Mouse (Mus musculus) intestine, embryonic 15.5 days (tissue): ENCODE results near the gene Wwox. TPM values are rescaled to one million over a fixed set of nuclear protein-coding genes. Genes with fewer than 3 reads are reported as not detected.

Experiments
- ATAC-seq: fragments of 200-750 bp; cut with Nextera tagmentation; 2 replicates; pipeline ENCODE4 v1.8.0; 2017; ENCODE audit warnings: moderate TSS enrichment, moderate library complexity
- H3K27ac ChIP-seq: fragments of 300-500 bp; sonication (generic); 2 replicates; pipeline ENCODE4 v1.5.1; 2015; ENCODE audit warnings: mild to moderate bottlenecking, inconsistent platforms
- H3K27me3 ChIP-seq: fragments of 300-500 bp; sonication (generic); replicated peaks from 2 replicates; pipeline ENCODE4 v1.6.1; 2015; ENCODE audit warnings: inconsistent platforms
- H3K36me3 ChIP-seq: fragments of 300-500 bp; sonication (generic); 2 replicates; pipeline ENCODE4 v1.6.1; 2015; ENCODE audit warnings: inconsistent platforms
- H3K4me1 ChIP-seq: fragments of 300-500 bp; sonication (generic); replicated peaks from 2 replicates; pipeline ENCODE4 v1.6.1; 2015; ENCODE audit warnings: inconsistent platforms
- H3K4me2 ChIP-seq: fragments of 300-500 bp; sonication (generic); replicated peaks from 2 replicates; pipeline ENCODE4 v1.6.1; 2015; ENCODE audit warnings: mild to moderate bottlenecking, inconsistent platforms
- H3K4me3 ChIP-seq: fragments of 300-500 bp; sonication (generic); replicated peaks from 2 replicates; pipeline ENCODE4 v1.5.1; 2015; ENCODE audit warnings: inconsistent platforms
- H3K9ac ChIP-seq: fragments of 300-500 bp; sonication (generic); 2 replicates; pipeline ENCODE4 v1.6.1; 2015; ENCODE audit warnings: inconsistent platforms
- H3K9me3 ChIP-seq: fragments of 300-500 bp; sonication (generic); 2 replicates; pipeline ENCODE4 v1.6.1; 2016; ENCODE audit warnings: inconsistent platforms
- WGBS: fragments of 180-500 bp; shearing (Covaris S2); methylation state at CpG from one replicate; pipeline ENCODE4 v1.1.7; 2015; 5-methylcytosine and 5-hydroxymethylcytosine counted together
- polyA plus RNA-seq: library from polyadenylated mRNA; unstranded; fragments of >200 nt; fragmentation: Nextera tagmentation; extraction: Ambion mirVana; gene quantifications from 2 replicates; pipeline ENCODE4 v1.2.1, GENCODE M21; 2015

The Wwox gene
- polyA plus RNA-seq, 1 experiment from 2014 or later: 11.6 TPM

- Histone ChIP-seq H3K4me1 (0 out of 2 replicates have a peak, but pooled peaks cover 10% of the 10 kb centered on the region), H3K4me2 (no peak overlapping the region), H3K9ac (no peak overlapping the region), H3K27ac (no peak overlapping the region), H3K4me3 (no peak overlapping the region), H3K9me3 (no peaks in the 10 kb centered on the region), H3K27me3 (no peaks in the 10 kb centered on the region), H3K36me3 (no peaks in the 10 kb centered on the region)
- no peak for ATAC-seq
- WGBS: 70% methylated on average over 8 of the region's 8 CpGs
Observed at GRCm38 (mm10) chr8:115156142-115156541, 716.7 kb downstream of the Wwox start.

- Histone ChIP-seq H3K9ac (no peak overlapping the region), H3K4me1 (peaks cover 15% of the 10 kb centered on the region)
- ATAC-seq: no peak
Observed at GRCm38 (mm10) chr8:115157977-115158720, 718.7 kb downstream of the Wwox start.

GRCm38 (mm10) chr8:115158721-115159111 is 719.3 kb downstream of the Wwox start:
- H3K4me2 ChIP-seq: peak overlapping the region; percentile 72
- H3K9me3 ChIP-seq: no peaks in the 10 kb centered on the region
- WGBS: 9% methylated on average over 8 of the region's 8 CpGs
- no peaks in the 10 kb centered on the region for H3K27me3 ChIP-seq
- H3K9ac ChIP-seq: peak overlapping the region; percentile 13; the same call in 1 of the 2 replicates
- peaks cover 15% of the 10 kb centered on the region for H3K4me1 ChIP-seq
- H3K36me3 ChIP-seq: no peaks in the 10 kb centered on the region
- H3K4me3 ChIP-seq: peak overlapping the region; percentile 35; the same call in 1 of the 2 replicates
- peak; percentile 42 for ATAC-seq
- H3K27ac ChIP-seq: peak overlapping the region; percentile 58; the same call in 1 of the 2 replicates

More at GRCm38 (mm10) chr8:115157977-115158720, 718.7 kb downstream of the Wwox start:
- no peak overlapping the region for H3K4me3 ChIP-seq
- H3K36me3 ChIP-seq: no peaks in the 10 kb centered on the region
- no peaks in the 10 kb centered on the region for H3K27me3 ChIP-seq
- H3K27ac ChIP-seq: no peak overlapping the region
- no peak overlapping the region for H3K4me2 ChIP-seq
- 58% methylated on average over 12 of the region's 12 CpGs for WGBS
- no peaks in the 10 kb centered on the region for H3K9me3 ChIP-seq

- H3K4me2 ChIP-seq: peak overlapping the region; percentile 72
- peak overlapping the region; percentile 58 for H3K27ac ChIP-seq
- no peaks in the 10 kb centered on the region for H3K36me3 ChIP-seq
- no peaks in the 10 kb centered on the region for H3K27me3 ChIP-seq
- peak overlapping the region; percentile 35; the same call in 1 of the 2 replicates for H3K4me3 ChIP-seq
- H3K4me1 ChIP-seq: peaks cover 15% of the 10 kb centered on the region
- H3K9ac ChIP-seq: peak overlapping the region; percentile 13; the same call in 1 of the 2 replicates
- peak; percentile 23; the same call in 1 of the 2 replicates for ATAC-seq
- H3K9me3 ChIP-seq: no peaks in the 10 kb centered on the region
- WGBS: 13% methylated on average over 18 of the region's 18 CpGs
Observed at GRCm38 (mm10) chr8:115159208-115159607, 719.8 kb downstream of the Wwox start.

DNA sequence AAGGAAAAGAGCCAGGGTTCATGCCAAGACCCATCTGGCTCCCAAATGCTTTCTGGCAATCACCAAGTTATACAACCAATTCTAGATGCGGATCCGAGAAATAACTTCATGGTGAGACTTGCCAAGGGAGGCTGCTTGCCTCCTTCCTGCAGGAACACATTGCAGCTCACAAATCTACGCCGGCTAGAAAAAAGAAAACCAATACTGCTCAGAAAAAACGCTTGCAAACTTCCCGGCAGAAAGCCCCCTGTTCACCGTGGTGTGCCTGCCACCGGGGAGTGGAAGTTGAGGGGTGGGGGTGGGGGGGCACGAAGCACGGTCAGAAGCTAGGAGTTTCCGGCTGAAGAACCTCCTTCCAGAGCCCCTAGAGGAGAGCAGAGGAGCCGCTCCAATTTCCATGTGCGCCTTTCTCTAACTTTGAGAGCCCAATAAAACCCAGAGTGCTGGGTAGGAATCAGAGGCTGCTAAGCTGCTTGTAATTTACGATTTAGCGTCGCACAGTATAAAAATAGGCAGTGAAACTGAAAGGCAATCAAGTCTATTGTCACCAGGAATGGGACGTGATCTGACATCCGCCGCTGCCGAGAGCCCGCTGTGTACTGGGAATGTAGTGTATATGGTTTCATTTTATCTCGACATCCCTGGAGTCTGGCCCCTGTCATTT is 720.4 kb downstream of the Wwox start:
- ATAC-seq: peak; percentile 55
- peak overlapping the region; percentile 43; the same call in 1 of the 2 replicates for H3K9ac ChIP-seq

GRCm38 (mm10) chr8:115160407-115160806 is 721.0 kb downstream of the Wwox start:
- H3K4me3 ChIP-seq: peak overlapping the region; percentile 35
- H3K4me1 ChIP-seq: peaks cover 15% of the 10 kb centered on the region
- no peaks in the 10 kb centered on the region for H3K27me3 ChIP-seq
- no peaks in the 10 kb centered on the region for H3K36me3 ChIP-seq
- no peaks in the 10 kb centered on the region for H3K9me3 ChIP-seq
- H3K27ac ChIP-seq: no peak overlapping the region
- WGBS: 88% methylated on average over 5 of the region's 5 CpGs
- ATAC-seq: no peak
- no peak overlapping the region for H3K9ac ChIP-seq
- peak overlapping the region; percentile 72 for H3K4me2 ChIP-seq

More for the DNA sequence above, 720.4 kb downstream of the Wwox start:
- WGBS: 6% methylated on average over 22 of the region's 22 CpGs
- Histone ChIP-seq H3K9me3 (no peaks in the 10 kb centered on the region), H3K4me2 (peak overlapping the region; percentile 72), H3K36me3 (no peaks in the 10 kb centered on the region), H3K27ac (no peak overlapping the region), H3K27me3 (no peaks in the 10 kb centered on the region), H3K4me1 (peaks cover 15% of the 10 kb centered on the region), H3K4me3 (peak overlapping the region; percentile 35)

DNA sequence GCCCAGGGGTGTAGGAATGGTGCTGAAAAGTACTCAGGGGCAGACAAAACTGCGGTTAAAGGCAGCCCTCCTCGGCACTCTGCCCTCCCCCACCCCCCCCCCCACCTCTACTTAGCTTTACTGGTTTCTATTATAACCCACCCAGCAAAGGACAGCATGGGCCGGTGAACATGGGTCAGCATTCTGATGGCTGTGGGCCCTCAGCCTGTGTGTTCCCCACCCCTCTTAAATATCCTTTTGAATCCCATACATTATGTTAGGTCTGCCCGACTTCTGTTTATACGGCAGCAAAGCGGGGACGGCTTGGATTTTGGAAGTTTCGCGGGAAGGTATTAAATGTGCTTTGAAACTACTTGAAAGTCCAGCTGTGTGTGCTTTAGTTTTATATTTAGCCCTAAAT is 722.1 kb downstream of the Wwox start:
- H3K4me3 ChIP-seq: no peak overlapping the region
- no peak for ATAC-seq
- no peak overlapping the region for H3K4me2 ChIP-seq
- no peak overlapping the region for H3K9ac ChIP-seq
- H3K27ac ChIP-seq: no peak overlapping the region
- H3K27me3 ChIP-seq: no peaks in the 10 kb centered on the region
- H3K4me1 ChIP-seq: peaks cover 15% of the 10 kb centered on the region
- H3K36me3 ChIP-seq: no peaks in the 10 kb centered on the region
- H3K9me3 ChIP-seq: no peaks in the 10 kb centered on the region
- WGBS: 59% methylated on average over 9 of the region's 9 CpGs

DNA sequence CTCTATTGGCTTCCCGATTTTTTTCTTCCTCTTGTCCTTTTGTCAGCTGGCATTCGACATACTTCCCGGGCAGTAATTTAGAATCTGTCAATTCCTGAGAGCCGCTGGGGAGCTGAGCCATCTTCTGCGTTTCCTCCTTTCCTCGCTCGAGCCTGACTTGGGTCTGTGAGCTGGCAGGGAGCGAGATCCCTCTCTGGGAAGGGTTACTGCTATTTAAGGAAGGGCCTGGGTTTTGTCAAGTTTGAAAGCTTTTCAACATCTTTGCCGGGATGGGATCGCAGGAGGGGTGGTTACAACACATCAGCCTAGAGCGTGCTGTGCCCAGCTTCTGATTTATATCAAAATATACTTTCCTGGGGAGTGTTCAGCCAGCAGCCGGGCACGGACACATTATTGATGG is 725.4 kb downstream of the Wwox start:
- Histone ChIP-seq H3K4me2 (0 out of 2 replicates have a peak overlapping the region, but pooled peaks have one; percentile 17), H3K4me1 (peaks cover 8% of the 10 kb centered on the region), H3K27ac (no peak overlapping the region), H3K9me3 (no peaks in the 10 kb centered on the region), H3K4me3 (no peak overlapping the region), H3K9ac (no peak overlapping the region), H3K27me3 (no peaks in the 10 kb centered on the region), H3K36me3 (no peaks in the 10 kb centered on the region)
- WGBS: 15% methylated on average over 13 of the region's 13 CpGs
- peak; percentile 50; the same call in 1 of the 2 replicates for ATAC-seq

DNA sequence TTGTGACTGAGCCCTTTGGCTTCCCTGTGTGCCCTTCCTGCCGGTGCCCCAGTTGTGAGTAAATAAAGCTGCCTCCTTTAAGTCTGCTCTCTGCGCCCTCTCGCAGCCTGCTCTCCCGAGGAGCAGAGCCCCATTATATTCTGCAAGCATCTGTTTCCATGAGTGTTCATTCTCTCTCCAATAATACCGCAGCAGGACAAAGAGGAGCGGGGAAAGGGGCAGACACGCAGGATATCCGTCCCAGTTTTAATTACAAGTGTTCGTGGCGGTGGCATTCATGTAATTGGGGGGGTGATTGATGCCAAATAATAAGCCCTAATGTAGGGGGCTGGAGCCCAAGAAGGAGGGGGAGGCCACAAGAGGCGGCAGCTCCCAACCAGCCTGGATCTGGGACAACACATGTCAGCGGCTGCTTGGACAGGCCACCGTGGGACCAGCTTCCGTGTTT is 734.2 kb downstream of the Wwox start:
- H3K4me3 ChIP-seq: no peak overlapping the region
- H3K27ac ChIP-seq: no peak overlapping the region
- no peak for ATAC-seq
- H3K9me3 ChIP-seq: no peaks in the 10 kb centered on the region
- no peak overlapping the region for H3K9ac ChIP-seq
- H3K27me3 ChIP-seq: no peaks in the 10 kb centered on the region
- H3K36me3 ChIP-seq: no peaks in the 10 kb centered on the region
- 72% methylated on average over 14 of the region's 14 CpGs for WGBS
- H3K4me2 ChIP-seq: no peak overlapping the region
- H3K4me1 ChIP-seq: no peaks in the 10 kb centered on the region

DNA sequence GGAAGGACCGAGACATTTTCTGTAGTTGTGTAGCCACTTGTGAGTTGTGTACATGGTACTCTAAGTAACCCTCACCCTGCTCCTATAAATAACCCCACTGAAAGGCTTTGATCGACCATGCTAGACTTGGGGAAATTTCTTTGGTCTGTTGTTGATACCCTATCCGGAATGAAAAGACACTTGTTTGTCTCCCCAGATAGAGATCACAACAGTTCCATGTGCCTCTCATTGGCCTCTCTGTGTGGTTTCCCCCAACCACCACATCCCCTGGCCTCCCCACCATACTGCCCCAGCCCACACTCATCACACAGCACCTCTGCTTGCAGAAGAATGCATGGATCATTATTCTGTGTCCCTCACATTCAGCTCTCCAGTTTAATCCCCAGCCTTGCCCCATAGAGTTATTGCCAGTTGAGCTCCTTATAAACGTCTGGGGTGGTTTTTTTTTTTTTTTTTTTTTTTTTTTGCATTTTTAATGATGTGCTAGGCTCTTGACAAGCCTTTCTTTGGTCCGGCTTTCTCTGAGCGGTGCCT is 746.0 kb downstream of the Wwox start:
- Histone ChIP-seq H3K4me3 (no peak overlapping the region), H3K4me2 (no peak overlapping the region), H3K36me3 (no peaks in the 10 kb centered on the region), H3K27ac (no peak overlapping the region), H3K9ac (no peak overlapping the region), H3K9me3 (no peaks in the 10 kb centered on the region), H3K4me1 (0 out of 2 replicates have a peak, but pooled peaks cover 9% of the 10 kb centered on the region), H3K27me3 (no peaks in the 10 kb centered on the region)
- ATAC-seq: no peak
- 81% methylated on average over 6 of the region's 6 CpGs for WGBS

- H3K27ac ChIP-seq: peak overlapping the region; percentile 40
- no peaks in the 10 kb centered on the region for H3K9me3 ChIP-seq
- H3K36me3 ChIP-seq: no peaks in the 10 kb centered on the region
- no peak overlapping the region for H3K4me2 ChIP-seq
- H3K4me1 ChIP-seq: 0 out of 2 replicates have a peak, but pooled peaks cover 9% of the 10 kb centered on the region
- H3K9ac ChIP-seq: no peak overlapping the region
- H3K27me3 ChIP-seq: no peaks in the 10 kb centered on the region
- no peak overlapping the region for H3K4me3 ChIP-seq
- ATAC-seq: peak; percentile 83
- WGBS: 61% methylated on average over 13 of the region's 13 CpGs
Observed at GRCm38 (mm10) chr8:115186121-115186811, 746.8 kb downstream of the Wwox start.
